Comparison of ENCODE assay signal across 8 mouse cellular contexts in the genomic region with DNA sequence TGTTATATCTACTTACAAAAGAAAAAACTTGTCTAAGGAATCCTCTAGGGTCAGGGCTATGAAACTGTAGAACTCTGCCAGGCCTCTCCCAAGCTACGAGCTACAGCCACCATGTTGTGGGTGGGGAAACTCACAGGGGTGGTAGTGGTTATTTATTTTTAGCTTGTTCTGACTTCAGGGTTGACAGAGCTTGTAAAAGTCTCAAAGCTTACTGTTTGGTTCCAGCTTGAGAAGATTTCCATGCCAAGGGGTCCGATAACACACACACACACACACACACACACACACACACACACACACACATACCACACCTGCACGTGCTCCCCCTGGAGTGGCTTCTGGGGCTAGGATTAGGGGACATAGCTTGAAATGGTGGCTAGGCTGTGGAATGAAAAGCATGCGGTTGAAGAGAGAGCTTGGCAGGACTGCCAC. TPM values are rescaled to one million over a fixed set of nuclear protein-coding genes. Genes with fewer than 3 reads are reported as not detected.
DNase-seq lines count a peak whose midpoint lies in the region; ATAC-seq lines count a peak whose summit lies in the region.

No protein-coding gene starts in this region.

- H3K9ac ChIP-seq in heart, embryonic 13.5 days: peak overlapping the region; percentile 58
- 0 out of 2 replicates have a peak overlapping the region, but pooled peaks have one; percentile 49 for H3K9ac ChIP-seq in embryonic facial prominence, embryonic 13.5 days
- H3K9ac ChIP-seq in midbrain, embryonic 12.5 days (replicated peaks): no peak overlapping the region

- H3K4me3 ChIP-seq in heart, embryonic 13.5 days: peak overlapping the region; percentile 81
- H3K4me3 ChIP-seq in embryonic facial prominence, embryonic 13.5 days: peak overlapping the region; percentile 67
- H3K4me3 ChIP-seq in midbrain, embryonic 12.5 days: peak overlapping the region; percentile 60

- WGBS in heart, embryonic 13.5 days: 33% methylated on average over 4 of the region's 4 CpGs
- WGBS in embryonic facial prominence, embryonic 13.5 days: 32% methylated on average over 4 of the region's 4 CpGs
- WGBS in midbrain, embryonic 12.5 days: 34% methylated on average over 4 of the region's 4 CpGs

- intact Hi-C loops in heart, postnatal 36 days (cut with DNase I): loop anchor here (5.0 kb wide), 1 partner anchor 95 kb away; a partner anchor contains a TSS

- ATAC-seq in heart, embryonic 13.5 days (ENCODE audit: extremely low read depth, insufficient number of reproducible peaks, low FRiP score, low TSS enrichment): no peak; the same call in 1 of the 2 replicates
- ATAC-seq in embryonic facial prominence, embryonic 13.5 days (ENCODE audit: insufficient number of reproducible peaks, insufficient read depth, low FRiP score, low TSS enrichment, low read depth): peak; percentile 46
- peak; percentile 54 for ATAC-seq in midbrain, embryonic 12.5 days (ENCODE audit: low FRiP score, low read depth)

- H3K4me2 ChIP-seq in heart, embryonic 13.5 days: peak overlapping the region; percentile 87
- peak overlapping the region; percentile 79 for H3K4me2 ChIP-seq in embryonic facial prominence, embryonic 13.5 days
- H3K4me2 ChIP-seq in midbrain, embryonic 12.5 days (replicated peaks): peak overlapping the region; percentile 73

- DNase-seq in heart, postnatal 36 days: no peak
- peak; percentile 42 for DNase-seq in kidney, postnatal 10 days
- DNase-seq in thymus, postnatal 25 days: no peak
- no peak for DNase-seq in right cerebral cortex, postnatal 36 days (ENCODE audit: low spot score in 2 of 2)
- no peak for DNase-seq in right cerebral cortex, postnatal 4 days

- H3K27me3 ChIP-seq in heart, embryonic 13.5 days (replicated peaks): no peaks in the 10 kb centered on the region
- H3K27me3 ChIP-seq in embryonic facial prominence, embryonic 13.5 days: no peaks in the 10 kb centered on the region
- no peaks in the 10 kb centered on the region for H3K27me3 ChIP-seq in midbrain, embryonic 12.5 days

- peaks cover 21% of the 10 kb centered on the region for H3K36me3 ChIP-seq in heart, embryonic 13.5 days
- H3K36me3 ChIP-seq in embryonic facial prominence, embryonic 13.5 days: peaks cover 19% of the 10 kb centered on the region
- H3K36me3 ChIP-seq in midbrain, embryonic 12.5 days: peaks cover 21% of the 10 kb centered on the region

- H3K4me1 ChIP-seq in heart, embryonic 13.5 days: peaks cover 24% of the 10 kb centered on the region
- H3K4me1 ChIP-seq in embryonic facial prominence, embryonic 13.5 days: peaks cover 22% of the 10 kb centered on the region
- H3K4me1 ChIP-seq in midbrain, embryonic 12.5 days: peaks cover 13% of the 10 kb centered on the region

- peak overlapping the region; percentile 90 for H3K27ac ChIP-seq in heart, embryonic 13.5 days (replicated peaks)
- H3K27ac ChIP-seq in embryonic facial prominence, embryonic 13.5 days: peak overlapping the region; percentile 71
- H3K27ac ChIP-seq in midbrain, embryonic 12.5 days (replicated peaks): no peak overlapping the region

- H3K9me3 ChIP-seq in heart, embryonic 13.5 days: no peaks in the 10 kb centered on the region
- no peaks in the 10 kb centered on the region for H3K9me3 ChIP-seq in embryonic facial prominence, embryonic 13.5 days
- no peaks in the 10 kb centered on the region for H3K9me3 ChIP-seq in midbrain, embryonic 12.5 days

RNA-seq across cellular contexts. Expression of a gene that starts 0.5 kb away (rescaled TPM):
- polyA plus RNA-seq in heart, embryonic 13.5 days (2015; fragmentation: Nextera tagmentation; extraction: Ambion mirVana): 50.8 and 54.6 TPM in 2 replicates
- 100 to 1,000 TPM; 111 to 137 TPM for total RNA-seq in heart, postnatal 36 days (2021)
- polyA plus RNA-seq in embryonic facial prominence, embryonic 13.5 days (2015; fragmentation: Nextera tagmentation; extraction: Ambion mirVana): 53.4 and 62.8 TPM in 2 replicates
- 41.4 and 42.4 TPM in 2 replicates for polyA plus RNA-seq in midbrain, embryonic 12.5 days (2016; fragmentation: Nextera tagmentation; extraction: Ambion mirVana)

RNA-seq across cellular contexts. Expression of a gene that starts 50.4 kb away (rescaled TPM):
- polyA plus RNA-seq in heart, embryonic 13.5 days (2015; fragmentation: Nextera tagmentation; extraction: Ambion mirVana): 72.3 and 73.9 TPM in 2 replicates
- total RNA-seq in heart, postnatal 36 days (2021): 10 to 100 TPM; 42.5 to 46.1 TPM
- 52.6 and 56.3 TPM in 2 replicates for polyA plus RNA-seq in embryonic facial prominence, embryonic 13.5 days (2015; fragmentation: Nextera tagmentation; extraction: Ambion mirVana)
- 55.9 and 67.0 TPM in 2 replicates for polyA plus RNA-seq in midbrain, embryonic 12.5 days (2016; fragmentation: Nextera tagmentation; extraction: Ambion mirVana)
